In genomic region chr17:13052124-13052813, GRCm38 (mm10) we compare ENCODE assay signal across 8 mouse cellular contexts. TPM values are rescaled to one million over a fixed set of nuclear protein-coding genes. Genes with fewer than 3 reads are reported as not detected.
"Had no signal": no experiment of that assay in that cellular context is flagged by ENCODE, and none has a peak within 500 bp of the region (broad histone marks: within the 10 kb centered on the region; RNA-seq: fewer than 3 reads in every experiment).

Gpr31b (minus strand) TSS chr17:13052296.

RNA-seq across cellular contexts. Expression of gene Gpr31b, which starts in this region (rescaled TPM):
- total RNA-seq: layer of hippocampus, postnatal 25 days; left cerebral cortex, adult 2 months had no signal
- polyA plus RNA-seq: kidney, embryonic 16.5 days; limb, embryonic 10.5 days; liver, embryonic 12.5 days; liver, embryonic 16.5 days; midbrain, embryonic 10.5 days; neural tube, embryonic 13.5 days had no signal
